Mouse (Mus musculus): Measurements from ENCODE around the gene Limch1. TPM values are rescaled to one million over a fixed set of nuclear protein-coding genes. Genes with fewer than 3 reads are reported as not detected.

The Limch1 gene
- polyA plus RNA-seq, 1 experiment: not detected

- TF ChIP-seq FLI1 (IDR thresholded peaks at IDR 0.05; ENCODE audit: low read length) (no peak), GATA1 (IDR thresholded peaks at IDR 0.05; ENCODE audit: borderline replicate concordance, low read length) (no peak)
- Histone ChIP-seq H3K9me3 (no peaks in the 10 kb centered on the region), H3K27me3 (replicated peaks) (no peaks in the 10 kb centered on the region), H3K4me3 (replicated peaks) (no peak overlapping the region), H3K36me3 (replicated peaks; ENCODE audit: low read length) (no peaks in the 10 kb centered on the region), H3K4me1 (no peaks in the 10 kb centered on the region)
These were observed 136.3 kb downstream of the Limch1 start for GRCm38 (mm10) chr5:66881901-66882341.

- TF ChIP-seq GATA1 (IDR thresholded peaks at IDR 0.05; ENCODE audit: borderline replicate concordance, low read length) (no peak), FLI1 (IDR thresholded peaks at IDR 0.05; ENCODE audit: low read length) (no peak)
- Histone ChIP-seq H3K4me3 (replicated peaks) (no peak overlapping the region), H3K9me3 (no peaks in the 10 kb centered on the region), H3K36me3 (replicated peaks; ENCODE audit: low read length) (no peaks in the 10 kb centered on the region), H3K4me1 (no peaks in the 10 kb centered on the region), H3K27me3 (replicated peaks) (no peaks in the 10 kb centered on the region)
These were observed 137.1 kb downstream of the Limch1 start for GRCm38 (mm10) chr5:66882718-66883117.

- H3K27me3 ChIP-seq (replicated peaks): no peaks in the 10 kb centered on the region
- H3K4me1 ChIP-seq: no peaks in the 10 kb centered on the region
- H3K9me3 ChIP-seq: peaks cover 11% of the 10 kb centered on the region
- TF ChIP-seq GATA1 (IDR thresholded peaks at IDR 0.05; ENCODE audit: borderline replicate concordance, low read length): no peak
- no peak for TF ChIP-seq FLI1 (IDR thresholded peaks at IDR 0.05; ENCODE audit: low read length)
- H3K36me3 ChIP-seq (replicated peaks; ENCODE audit: low read length): no peaks in the 10 kb centered on the region
- H3K4me3 ChIP-seq (replicated peaks): no peak overlapping the region
These were observed 138.9 kb downstream of the Limch1 start for GRCm38 (mm10) chr5:66884505-66884904.

- TF ChIP-seq GATA1 (IDR thresholded peaks at IDR 0.05; ENCODE audit: borderline replicate concordance, low read length): no peak
- TF ChIP-seq FLI1 (IDR thresholded peaks at IDR 0.05; ENCODE audit: low read length): no peak
- Histone ChIP-seq H3K4me3 (replicated peaks) (no peak overlapping the region), H3K9me3 (peaks cover 23% of the 10 kb centered on the region)
These were observed 140.9 kb downstream of the Limch1 start for GRCm38 (mm10) chr5:66886410-66887120.

DNA sequence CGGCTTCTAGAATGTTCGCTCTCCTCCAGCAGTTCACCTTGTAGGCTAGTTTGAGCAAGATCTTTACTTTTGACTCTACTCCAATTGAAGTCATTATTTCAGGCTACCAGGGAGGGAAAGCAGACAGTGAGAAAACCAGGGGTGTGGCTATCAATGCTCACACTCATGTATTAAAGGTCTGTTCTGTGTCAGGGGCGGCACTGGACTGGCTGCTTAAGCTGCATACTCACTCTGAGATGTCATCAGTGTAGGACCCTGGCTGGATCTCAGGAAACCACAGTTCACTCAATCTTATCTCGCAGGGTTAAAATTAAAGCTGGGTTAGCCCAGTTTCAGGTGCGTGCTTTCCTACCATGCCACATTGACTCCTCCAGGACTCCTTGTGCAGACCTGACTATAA, 142.4 kb downstream of the Limch1 start:
- no peak for TF ChIP-seq GATA1 (IDR thresholded peaks at IDR 0.05; ENCODE audit: borderline replicate concordance, low read length)
- no peak for TF ChIP-seq FLI1 (IDR thresholded peaks at IDR 0.05; ENCODE audit: low read length)
- H3K9me3 ChIP-seq: peaks cover 23% of the 10 kb centered on the region
- no peaks in the 10 kb centered on the region for H3K4me1 ChIP-seq
- no peaks in the 10 kb centered on the region for H3K36me3 ChIP-seq (replicated peaks; ENCODE audit: low read length)
- H3K27me3 ChIP-seq (replicated peaks): no peaks in the 10 kb centered on the region
- H3K4me3 ChIP-seq (replicated peaks): no peak overlapping the region

More at GRCm38 (mm10) chr5:66886410-66887120, 140.9 kb downstream of the Limch1 start:
- H3K27me3 ChIP-seq (replicated peaks): no peaks in the 10 kb centered on the region
- H3K36me3 ChIP-seq (replicated peaks; ENCODE audit: low read length): no peaks in the 10 kb centered on the region
- H3K4me1 ChIP-seq: no peaks in the 10 kb centered on the region

DNA sequence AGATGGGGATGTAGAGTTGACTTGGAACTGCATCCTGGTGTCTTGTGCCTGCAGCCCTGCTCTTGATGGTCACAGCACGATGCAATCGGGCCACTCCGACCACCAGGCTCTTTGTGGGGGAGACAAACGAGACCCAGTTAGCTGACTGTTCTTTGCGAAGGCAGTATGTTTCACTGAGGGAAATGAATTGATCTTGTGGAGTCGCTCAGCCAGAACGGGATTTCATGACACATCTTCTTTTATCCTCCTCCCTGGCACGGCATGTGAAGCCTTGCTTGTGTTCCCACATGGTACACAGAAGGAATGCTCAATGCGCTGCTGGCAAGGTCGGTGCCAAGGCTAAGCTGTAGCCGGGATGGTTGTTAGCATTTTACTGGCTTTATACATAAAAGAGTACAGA, 143.7 kb downstream of the Limch1 start:
- no peaks in the 10 kb centered on the region for H3K36me3 ChIP-seq (replicated peaks; ENCODE audit: low read length)
- H3K27me3 ChIP-seq (replicated peaks): no peaks in the 10 kb centered on the region
- no peak for TF ChIP-seq GATA1 (IDR thresholded peaks at IDR 0.05; ENCODE audit: borderline replicate concordance, low read length)
- no peak for TF ChIP-seq FLI1 (IDR thresholded peaks at IDR 0.05; ENCODE audit: low read length)
- peaks cover 23% of the 10 kb centered on the region for H3K9me3 ChIP-seq
- H3K4me1 ChIP-seq: no peaks in the 10 kb centered on the region
- no peak overlapping the region for H3K4me3 ChIP-seq (replicated peaks)

DNA sequence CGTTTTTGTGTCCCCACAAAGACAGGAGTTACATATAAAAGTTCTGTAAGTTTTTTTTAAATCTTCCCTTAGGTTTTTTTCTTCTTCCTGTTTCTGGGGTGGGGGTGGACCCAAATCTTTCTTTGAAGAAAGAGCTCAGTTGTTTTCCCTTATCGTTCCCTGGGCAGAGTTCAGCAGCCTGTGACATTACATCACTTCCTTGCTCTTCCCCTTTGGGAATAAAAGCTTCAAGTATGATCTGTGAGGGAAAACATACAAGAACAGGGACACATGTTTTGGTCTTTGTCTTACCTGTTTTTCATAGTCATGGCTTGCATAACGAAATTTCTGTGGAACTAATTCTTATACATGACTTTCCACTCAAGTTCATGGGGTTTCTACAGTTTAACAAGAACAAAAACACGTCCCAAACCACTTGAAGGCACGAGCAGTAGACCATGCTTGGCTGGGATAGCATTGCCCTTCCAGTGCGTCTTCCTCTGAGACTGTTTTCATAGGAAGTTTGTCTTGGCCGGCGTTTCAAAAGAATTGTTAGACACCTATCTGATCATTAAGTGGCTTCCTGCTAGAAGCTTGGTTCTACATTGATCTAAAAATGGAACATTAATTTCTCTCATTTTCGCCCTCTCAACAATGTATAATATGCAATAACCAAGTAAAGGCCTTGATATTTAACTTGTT, 150.0 kb downstream of the Limch1 start:
- H3K27me3 ChIP-seq (replicated peaks): no peaks in the 10 kb centered on the region
- H3K36me3 ChIP-seq (replicated peaks; ENCODE audit: low read length): no peaks in the 10 kb centered on the region
- no peak for TF ChIP-seq FLI1 (IDR thresholded peaks at IDR 0.05; ENCODE audit: low read length)
- TF ChIP-seq GATA1 (IDR thresholded peaks at IDR 0.05; ENCODE audit: borderline replicate concordance, low read length): no peak
- H3K4me3 ChIP-seq (replicated peaks): no peak overlapping the region
- no peaks in the 10 kb centered on the region for H3K4me1 ChIP-seq
- peaks cover 14% of the 10 kb centered on the region for H3K9me3 ChIP-seq

DNA sequence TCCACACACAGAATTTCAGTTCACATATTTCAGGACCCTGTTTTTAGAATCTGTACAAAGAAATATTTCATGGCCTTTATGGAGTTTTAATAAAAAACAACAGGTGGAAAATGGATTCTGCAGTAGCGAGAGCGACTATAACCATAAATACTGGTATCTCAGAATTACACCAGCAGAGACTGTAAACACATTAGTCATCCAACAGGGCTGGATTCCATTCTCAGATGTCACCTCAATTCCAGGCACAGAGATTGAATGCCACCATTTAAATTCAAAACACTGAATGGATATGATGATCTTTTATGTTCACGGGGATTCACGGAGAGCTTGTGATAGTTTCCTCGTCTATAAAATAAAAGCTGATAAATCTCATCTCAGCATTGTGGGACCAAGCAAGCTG, 152.0 kb downstream of the Limch1 start:
- Histone ChIP-seq H3K4me1 (no peaks in the 10 kb centered on the region), H3K36me3 (replicated peaks; ENCODE audit: low read length) (no peaks in the 10 kb centered on the region), H3K9me3 (peaks cover 11% of the 10 kb centered on the region), H3K27me3 (replicated peaks) (no peaks in the 10 kb centered on the region), H3K4me3 (replicated peaks) (no peak overlapping the region)
- TF ChIP-seq GATA1 (IDR thresholded peaks at IDR 0.05; ENCODE audit: borderline replicate concordance, low read length): no peak
- no peak for TF ChIP-seq FLI1 (IDR thresholded peaks at IDR 0.05; ENCODE audit: low read length)

- TF ChIP-seq GATA1 (IDR thresholded peaks at IDR 0.05; ENCODE audit: borderline replicate concordance, low read length) (no peak), FLI1 (IDR thresholded peaks at IDR 0.05; ENCODE audit: low read length) (no peak)
- Histone ChIP-seq H3K27me3 (replicated peaks) (no peaks in the 10 kb centered on the region), H3K9me3 (peaks cover 11% of the 10 kb centered on the region), H3K4me1 (no peaks in the 10 kb centered on the region), H3K36me3 (replicated peaks; ENCODE audit: low read length) (no peaks in the 10 kb centered on the region), H3K4me3 (replicated peaks) (no peak overlapping the region)
These were observed 152.6 kb downstream of the Limch1 start for GRCm38 (mm10) chr5:66898252-66898651.

DNA sequence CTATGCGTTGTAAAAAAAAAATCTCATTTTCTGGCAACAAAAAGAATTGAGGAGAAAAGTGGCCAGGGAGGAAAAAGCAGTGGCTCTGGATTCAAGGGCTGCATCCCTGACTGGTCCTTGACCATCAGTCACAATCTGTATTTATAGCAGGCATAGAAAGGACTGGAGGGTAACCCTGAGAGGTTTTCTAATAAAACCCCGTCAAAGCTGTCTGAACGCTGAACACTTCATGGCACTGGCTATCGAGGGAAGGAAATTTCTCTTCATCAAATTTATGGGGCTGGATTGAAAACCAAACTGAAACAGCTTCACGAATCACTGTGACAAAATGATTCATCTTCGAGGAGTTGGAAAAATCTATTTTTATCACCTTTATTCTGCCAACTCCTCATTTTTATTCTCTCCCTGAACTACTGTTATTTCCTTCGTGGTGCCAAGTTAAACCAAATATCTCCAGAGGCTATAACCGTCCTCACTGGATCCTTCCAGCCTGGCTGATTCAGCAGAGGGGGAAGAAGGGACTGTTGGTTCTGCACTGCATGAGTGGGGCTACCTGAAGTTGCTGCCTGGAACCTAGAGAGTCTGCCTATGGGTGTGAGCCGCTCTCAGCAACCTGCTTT, 153.3 kb downstream of the Limch1 start:
- H3K27me3 ChIP-seq (replicated peaks): no peaks in the 10 kb centered on the region
- TF ChIP-seq FLI1 (IDR thresholded peaks at IDR 0.05; ENCODE audit: low read length) (no peak), GATA1 (IDR thresholded peaks at IDR 0.05; ENCODE audit: borderline replicate concordance, low read length) (no peak)
- no peaks in the 10 kb centered on the region for H3K36me3 ChIP-seq (replicated peaks; ENCODE audit: low read length)
- no peaks in the 10 kb centered on the region for H3K4me1 ChIP-seq
- no peak overlapping the region for H3K4me3 ChIP-seq (replicated peaks)
- peaks cover 15% of the 10 kb centered on the region for H3K9me3 ChIP-seq
